Mouse (Mus musculus): ENCODE results near the gene Theg.

Gene Theg

DNA sequence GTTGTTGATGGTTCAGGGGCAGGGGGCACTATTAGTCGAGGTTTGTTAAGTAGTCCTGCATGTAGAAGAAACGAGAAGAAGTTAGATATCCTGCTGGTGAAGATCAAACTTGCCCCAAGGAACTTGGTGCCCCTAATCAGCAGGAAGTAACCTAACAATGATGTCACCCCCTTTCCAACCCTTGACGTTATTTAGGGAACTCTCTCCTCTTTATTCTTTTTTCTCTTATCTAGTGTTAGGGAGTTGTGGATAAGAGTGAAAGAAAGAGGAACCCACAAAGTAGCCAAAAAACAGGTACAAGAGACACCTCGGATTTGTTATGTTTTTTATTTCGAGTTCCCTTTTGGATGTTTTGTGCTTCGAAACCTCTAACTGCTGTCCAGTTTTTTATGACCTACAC, 7.0 kb upstream of the Theg start:
- DNase-seq (ENCODE audit: low spot score): no peak

DNA sequence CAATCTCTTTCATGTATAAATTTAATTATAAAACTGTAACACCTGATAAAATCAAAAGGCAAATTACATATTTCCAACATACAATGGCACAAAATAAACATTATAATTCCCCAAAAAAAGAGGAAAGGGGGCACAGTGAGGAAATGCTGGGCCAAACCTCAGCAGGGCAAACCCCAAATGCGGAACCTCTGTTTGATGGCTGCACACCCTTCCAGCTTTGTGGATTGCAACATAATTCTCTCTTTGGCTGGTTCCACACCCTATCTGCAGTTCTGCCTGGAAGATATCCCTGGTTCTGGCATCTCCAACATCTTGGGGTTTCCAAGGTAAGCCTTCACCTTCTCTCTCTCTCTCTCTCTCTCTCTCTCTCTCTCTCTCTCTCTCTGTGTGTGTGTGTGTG, 3.6 kb upstream of the Theg start:
- no peak for DNase-seq (ENCODE audit: low spot score)

DNA sequence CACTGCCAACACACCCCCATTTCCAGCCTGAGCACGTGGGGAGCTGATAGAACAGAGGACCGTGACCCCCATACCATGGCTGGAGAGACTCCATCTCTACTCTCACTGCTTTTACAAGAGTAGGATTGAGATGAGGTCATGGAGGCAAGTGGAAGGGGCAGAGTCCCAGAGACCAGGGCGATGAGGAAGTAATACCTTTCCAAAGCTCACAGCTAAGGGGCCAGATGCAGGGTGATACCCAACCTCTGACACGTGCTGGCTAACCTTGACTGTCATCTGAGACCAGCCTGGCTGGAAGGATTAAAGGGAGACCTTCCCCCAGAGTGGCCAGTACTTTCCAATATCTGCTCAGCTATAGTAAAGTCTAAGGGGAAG, 608 bp upstream of the Theg start:
- no peak for DNase-seq (ENCODE audit: low spot score)

DNA sequence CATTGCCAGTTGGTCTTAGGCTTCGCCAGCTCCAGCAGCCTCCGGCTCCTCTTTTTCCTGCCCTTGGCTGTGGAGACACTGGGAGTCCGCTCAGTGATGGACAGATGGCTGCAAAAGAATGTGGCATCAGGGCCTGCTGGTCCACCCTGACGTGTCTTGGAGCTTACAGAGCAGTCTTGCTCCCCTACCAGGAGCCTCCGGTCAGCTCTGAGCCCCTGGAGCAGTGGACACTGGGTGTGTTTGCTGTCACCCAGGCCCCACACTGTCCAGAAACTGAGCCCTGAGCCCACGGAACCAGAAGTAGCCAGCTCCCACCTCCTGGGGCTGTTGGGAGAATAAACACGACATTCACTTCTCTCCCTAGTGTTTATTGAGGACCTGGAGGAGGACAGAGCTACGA, 888 bp downstream of the Theg start:
- DNase-seq (ENCODE audit: low spot score): no peak

DNA sequence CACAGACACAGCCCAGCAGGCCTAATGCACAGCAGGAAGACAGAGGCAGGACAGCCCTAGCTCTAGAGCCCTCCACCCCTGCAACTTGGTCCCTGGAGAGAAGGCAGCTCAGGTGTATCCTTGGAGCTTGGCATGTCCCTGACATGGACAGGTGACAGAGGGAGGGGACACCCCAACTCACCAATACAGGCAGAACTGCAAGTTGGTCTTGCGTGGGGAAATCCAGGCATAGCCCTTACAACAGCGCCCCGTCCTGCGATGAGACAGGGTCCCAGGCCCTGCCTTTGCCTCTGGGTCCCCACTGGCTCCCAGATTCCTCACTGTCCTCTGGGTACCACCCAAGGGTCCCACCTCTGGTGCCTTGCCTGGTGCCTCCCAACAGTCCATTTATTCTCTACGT, 1.4 kb downstream of the Theg start:
- no peak for DNase-seq (ENCODE audit: low spot score)

DNA sequence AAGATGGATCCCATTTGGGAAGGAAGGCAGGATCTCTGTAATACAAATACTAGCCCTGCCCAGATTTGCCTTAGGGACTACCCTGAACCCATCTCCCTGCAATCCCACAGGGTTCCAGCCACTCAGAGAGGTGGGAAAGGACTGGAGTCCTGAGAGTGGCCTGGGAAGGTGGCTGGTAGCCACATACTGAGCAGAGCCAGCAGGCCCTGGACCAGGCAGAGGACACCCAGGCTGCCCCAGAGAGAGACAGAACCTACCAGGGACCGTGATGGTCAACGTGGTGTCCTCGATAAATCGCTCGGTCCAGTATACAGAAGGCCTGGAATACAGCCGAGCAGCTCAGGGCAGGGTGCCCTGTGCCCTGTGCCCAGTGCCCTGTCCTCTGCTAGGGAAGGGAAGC, 2.0 kb downstream of the Theg start:
- DNase-seq (ENCODE audit: low spot score): no peak

DNA sequence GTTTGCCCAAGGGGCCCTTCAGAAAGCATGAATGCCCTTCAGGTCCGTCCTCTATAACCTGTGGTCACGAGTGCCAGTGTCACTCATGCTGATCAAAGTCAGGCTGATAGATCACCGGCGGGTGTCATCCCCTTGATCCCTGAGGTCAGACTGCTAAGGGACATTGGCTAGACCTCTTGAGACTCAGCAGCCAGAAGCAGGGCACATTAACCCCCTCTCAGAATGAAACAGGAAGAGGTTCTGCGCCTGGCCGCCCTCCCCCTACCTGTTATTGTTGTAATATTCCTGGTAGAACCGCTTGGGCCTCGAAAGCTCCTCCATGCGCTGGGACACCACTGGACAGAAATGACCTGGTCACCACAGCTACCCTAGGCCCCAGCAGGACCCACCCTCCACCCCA, 2.7 kb downstream of the Theg start:
- DNase-seq (ENCODE audit: low spot score): no peak

DNA sequence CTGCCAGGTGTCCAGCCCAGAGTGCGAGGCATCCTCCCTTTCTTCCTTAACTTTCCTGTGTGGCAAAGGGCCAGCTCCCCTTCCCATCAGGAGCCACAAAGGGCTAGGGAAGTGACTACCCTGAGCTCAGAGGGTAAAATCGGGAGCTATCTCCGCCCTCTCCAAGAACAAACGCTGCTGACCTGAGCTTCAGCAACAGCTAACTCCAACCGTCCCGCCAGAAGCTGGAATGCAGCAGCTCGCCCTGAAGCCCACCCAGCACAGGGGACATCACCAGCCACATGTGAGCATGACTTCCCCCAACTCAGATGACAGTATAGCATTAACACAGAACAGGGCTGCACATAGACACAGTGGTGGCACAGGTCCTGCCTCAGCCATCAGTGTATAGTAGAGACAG, 3.1 kb downstream of the Theg start:
- no peak for DNase-seq (ENCODE audit: low spot score)

DNA sequence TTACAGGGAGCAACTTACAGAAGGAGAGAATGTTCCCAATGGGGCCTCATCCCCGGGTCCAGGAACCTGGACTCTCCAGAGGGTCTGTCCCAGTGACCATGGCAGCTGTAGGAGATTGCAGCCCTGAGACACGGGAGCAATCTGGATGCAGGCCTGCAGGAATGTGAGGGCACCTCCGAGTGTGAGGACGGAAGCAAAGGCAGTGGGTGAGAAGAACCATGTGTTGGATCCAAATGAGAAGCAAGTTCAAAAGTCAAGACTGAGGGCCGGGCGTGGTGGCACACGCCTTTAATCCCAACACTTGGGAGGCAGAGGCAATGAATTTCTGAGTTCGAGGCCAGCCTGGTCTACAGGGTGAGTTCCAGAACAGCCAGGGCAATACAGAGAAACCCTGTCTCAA, 5.6 kb downstream of the Theg start:
- DNase-seq (ENCODE audit: low spot score): no peak

DNA sequence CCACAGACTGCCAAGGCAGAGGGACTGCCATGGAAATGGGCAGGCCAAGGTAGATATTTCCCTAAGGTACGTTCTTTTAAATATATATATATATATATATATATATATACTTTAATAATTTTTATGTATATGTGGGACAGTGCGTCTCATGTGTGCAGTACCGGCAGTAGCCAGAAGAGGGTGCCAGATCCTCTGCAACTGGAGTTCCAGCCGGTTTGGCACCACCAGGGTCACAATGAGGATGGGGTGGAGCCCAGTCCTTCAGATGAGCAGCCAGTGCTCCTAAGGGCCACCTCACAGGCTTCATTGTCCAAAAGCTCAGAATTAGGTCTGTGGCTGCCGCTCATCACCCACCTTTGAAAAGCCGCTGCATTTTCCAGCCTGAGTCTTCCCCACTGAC, 6.3 kb downstream of the Theg start:
- no peak for DNase-seq (ENCODE audit: low spot score)

DNA sequence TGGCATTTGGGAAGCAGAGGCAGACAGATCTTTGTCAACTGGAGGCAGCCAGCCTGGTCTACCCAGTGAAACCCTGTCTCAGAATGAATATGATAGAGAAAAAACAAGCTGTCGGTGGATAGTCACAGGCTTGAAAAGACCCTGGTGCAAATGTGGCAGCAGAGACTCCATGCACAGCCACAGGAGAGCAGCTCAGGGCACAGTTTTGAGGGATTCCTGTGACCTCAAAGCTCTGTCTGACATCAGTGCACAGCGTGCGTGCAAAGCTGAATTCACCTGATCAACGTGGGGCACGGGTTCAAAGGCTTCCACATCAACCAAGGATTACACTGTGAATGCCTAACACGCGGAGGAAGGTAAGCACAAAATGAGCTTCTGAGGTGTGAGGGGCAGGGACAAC, 6.8 kb downstream of the Theg start:
- DNase-seq (ENCODE audit: low spot score): no peak

DNA sequence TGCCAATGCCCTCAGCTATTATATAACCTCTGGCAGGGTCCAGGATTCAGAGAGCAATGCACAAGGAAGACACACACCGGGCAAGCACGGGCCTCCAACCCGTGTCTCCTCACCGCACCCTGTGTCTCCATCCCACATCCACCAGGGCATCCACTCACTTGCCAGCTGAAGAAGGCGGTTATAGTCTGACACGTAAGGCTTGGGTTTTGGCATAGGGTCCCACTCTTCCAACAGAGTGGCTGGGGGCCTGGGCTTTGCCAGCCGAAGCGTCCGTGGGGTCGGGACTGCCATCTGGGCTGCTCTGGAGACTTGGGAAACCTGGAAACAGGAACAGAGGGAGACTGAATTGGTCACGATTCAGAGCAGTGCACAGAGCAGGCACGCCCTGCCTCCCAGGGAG, 7.3 kb downstream of the Theg start:
- no peak for DNase-seq (ENCODE audit: low spot score)

DNA sequence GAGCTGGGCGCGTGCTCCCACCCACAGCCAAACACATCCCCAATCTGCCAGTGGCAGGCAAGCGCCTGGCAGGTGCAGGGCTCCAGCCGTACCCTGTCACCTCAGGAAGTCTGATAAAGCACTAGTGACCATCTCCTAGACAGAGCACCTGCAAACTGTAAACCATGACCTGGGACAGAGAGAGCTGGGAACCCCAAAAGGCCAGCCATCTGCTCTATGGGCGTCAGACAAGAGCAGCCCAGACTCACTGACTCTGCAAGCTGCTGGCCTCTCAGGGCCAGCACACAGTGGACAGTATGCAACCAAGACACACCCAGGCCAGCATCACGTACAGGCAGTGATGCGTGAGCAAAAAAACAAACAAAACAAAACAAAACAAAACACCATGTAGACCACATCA, 8.2 kb downstream of the Theg start:
- DNase-seq (ENCODE audit: low spot score): no peak

DNA sequence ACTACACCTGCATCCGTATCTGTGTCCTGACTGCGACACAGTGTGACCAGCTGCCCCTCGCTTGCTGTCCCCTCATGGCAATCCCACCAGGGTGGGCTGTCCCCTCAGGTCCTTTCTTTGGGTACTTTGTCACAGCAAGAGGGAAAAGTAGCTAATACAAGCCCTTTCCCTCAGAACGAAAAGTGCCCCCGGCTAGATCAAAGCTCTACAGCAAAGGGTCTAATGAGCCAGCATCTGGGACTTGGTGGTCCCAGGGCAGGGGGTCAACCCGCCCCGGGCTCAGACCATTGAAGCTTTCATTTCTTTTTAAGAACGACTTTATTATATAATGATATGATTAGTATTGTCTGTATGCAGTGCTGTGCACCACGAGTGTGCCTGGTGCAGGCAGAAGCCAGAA, 8.9 kb downstream of the Theg start:
- DNase-seq (ENCODE audit: low spot score): no peak

DNA sequence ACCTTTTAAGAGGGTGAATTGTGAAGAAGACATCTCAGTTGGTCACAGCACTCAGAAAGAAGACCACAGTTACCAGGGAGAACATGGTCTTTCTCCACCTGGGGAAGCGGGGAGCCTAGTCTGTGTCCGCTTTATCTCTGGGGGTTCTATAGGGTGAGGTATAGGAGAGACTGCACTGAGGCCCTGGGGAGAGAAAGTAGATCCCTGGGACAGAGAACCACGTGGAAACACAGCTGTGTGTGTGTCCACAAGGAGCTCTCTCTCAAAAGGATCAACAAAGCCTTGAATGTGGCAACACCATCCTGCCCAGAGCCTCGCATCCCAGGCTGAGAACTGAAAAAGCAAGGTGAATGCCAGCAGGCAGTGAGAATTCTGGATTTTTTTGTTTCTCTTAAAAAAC, 9.8 kb downstream of the Theg start:
- DNase-seq (ENCODE audit: low spot score): no peak

DNA sequence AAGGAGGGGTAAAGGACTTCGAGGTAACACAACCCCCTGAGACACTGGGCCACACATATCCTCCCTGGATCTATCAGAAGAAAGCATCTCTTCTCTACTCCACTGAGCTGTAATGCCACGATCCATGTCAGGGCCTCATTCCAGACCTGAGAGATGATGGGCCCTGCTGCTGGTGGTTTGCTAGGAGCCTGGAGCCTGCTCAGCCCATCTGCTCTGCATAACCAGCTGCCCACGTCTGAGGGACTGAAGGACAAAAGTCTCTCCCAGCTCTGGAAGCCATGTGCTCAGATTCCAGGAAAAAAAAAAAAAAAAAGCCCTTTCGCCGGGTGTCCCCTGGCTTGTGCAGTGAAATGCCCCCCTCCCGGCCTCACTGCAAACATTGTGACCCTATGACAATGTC, 11.4 kb downstream of the Theg start:
- DNase-seq (ENCODE audit: low spot score): no peak

DNA sequence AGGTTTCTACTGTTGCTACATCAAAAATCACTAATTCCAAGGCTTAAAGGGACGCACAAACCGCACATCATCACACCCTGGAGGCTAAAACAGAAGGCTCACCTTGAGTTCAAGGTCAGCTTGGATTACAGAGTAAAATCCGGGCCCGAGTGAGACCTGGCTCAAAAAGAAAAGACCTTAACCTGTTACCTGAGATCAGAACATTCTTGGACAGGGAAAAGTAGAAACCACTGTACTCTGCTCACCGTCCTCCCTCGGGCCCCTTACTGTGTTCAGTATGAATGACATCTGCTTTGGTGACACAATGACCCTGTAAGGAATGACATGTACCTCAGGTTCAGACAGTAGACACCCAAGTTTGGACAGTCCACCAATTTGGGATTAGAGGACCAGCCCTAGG, 12.3 kb downstream of the Theg start:
- DNase-seq (ENCODE audit: low spot score): no peak

DNA sequence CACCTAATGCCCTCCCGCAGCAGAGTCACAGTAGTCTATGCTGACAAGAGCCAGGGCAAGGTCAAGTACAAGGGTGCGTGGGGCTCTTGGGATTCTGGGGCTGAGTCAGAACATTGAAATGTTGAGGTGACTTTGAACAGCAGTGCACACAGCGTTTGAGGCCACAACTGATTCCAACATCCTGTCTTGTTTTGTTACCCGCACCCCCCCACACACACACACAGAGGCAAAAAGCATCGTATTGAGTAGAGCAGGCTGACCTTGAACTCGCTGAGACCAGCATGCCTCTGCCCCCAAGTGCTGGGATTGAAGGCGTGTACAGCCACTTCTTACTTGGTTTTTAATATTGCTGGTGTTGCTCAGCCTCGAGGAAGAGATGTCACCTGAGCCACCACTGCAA, 12.8 kb downstream of the Theg start:
- no peak for DNase-seq (ENCODE audit: low spot score)

DNA sequence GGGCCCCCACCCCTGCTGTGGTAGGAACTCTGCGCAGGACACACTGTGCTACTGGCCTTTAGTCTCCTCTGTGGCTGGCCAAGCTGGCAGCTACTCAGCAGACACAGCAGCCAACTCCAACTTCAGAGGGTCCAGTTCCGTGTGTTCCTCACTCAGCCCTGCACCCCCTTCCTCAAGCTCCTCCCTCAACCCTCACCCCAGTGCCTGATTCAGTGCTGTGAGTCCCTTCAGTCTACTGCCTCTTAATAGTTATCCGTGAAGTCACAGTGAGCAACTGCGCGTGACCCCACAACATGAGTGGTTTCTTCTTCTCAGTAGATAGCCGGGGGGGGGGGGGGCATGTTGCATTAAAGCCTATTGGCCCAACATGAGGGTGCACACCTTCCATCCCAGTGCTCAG, 13.5 kb downstream of the Theg start:
- no peak for DNase-seq (ENCODE audit: low spot score)

DNA sequence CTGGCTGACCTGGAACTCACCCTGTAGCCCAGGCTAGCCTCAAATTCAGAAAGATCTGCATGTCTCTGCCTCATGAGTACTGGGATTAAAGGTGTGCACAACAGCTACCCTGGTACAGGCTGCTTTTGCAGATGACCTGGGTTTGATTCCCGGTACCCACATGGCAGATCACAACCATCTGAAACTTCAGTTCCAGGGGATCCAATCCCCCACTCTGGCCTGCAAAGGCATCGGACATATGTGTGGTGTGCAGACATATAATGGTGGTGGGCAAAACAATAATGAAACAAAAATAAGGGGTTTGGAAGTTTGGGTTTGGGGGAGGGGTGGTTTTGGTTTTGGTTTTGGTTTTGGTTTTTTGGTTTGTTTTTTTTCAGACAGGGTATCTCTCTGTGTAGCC, 15.8 kb downstream of the Theg start:
- no peak for DNase-seq (ENCODE audit: low spot score)

DNA sequence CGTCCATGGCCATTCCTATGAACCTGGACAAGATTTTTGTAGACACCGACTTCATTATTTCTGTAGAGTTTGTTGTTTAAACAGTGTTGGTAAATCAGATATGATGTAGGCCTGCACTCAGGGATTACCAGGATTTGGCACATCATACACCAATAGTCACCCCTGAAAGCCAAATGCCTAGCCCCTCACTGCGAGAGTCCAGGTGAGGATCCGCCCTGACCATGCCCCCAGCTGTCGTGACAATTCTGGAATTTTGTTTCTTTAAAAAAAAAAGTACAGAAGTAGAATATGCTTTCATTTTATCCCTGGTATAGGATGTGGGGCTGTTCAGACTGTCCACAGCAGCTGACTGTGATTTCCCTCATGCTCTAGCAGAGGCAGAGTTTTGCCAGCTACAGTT, 17.2 kb downstream of the Theg start:
- no peak for DNase-seq (ENCODE audit: low spot score)

DNA sequence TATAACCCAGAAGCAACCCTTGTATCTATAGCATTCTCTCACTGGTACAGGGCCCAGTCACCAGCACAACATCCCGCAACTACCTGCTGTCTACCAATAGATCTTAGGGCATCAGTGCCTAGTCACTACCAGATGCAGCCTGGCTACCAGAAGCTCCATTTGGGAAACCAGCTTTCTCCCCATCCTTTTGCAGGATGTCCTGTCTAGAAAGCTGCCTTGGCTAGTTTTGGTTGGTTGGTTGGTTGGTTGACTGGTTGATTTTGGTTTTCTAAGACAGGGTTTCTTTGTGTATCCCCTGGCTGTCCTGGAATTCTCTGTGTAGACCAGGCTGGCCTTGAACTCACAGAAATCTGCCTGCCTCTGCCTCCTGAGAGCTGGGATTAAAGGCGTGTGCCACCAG, 27.4 kb downstream of the Theg start:
- no peak for DNase-seq (ENCODE audit: low spot score)

DNA sequence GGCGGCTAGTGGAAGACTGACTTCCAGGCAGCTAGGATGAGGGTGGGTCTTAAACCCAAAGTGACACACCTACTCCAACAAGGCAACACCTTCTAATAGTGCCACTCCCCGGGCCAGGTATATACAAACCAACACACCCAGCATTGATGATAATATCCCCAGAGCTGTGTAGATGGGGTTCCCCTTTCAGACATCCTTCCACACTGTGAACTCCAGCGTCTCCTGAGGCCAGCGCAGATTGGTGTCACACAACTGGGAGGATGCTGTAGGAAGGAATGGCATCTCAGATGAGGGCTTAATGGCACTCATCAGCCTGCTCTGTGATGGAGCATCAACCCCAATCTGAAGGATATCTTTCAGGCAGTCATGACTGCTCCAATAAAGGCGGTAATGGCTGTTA, 29.6 kb downstream of the Theg start:
- DNase-seq (ENCODE audit: low spot score): no peak

DNA sequence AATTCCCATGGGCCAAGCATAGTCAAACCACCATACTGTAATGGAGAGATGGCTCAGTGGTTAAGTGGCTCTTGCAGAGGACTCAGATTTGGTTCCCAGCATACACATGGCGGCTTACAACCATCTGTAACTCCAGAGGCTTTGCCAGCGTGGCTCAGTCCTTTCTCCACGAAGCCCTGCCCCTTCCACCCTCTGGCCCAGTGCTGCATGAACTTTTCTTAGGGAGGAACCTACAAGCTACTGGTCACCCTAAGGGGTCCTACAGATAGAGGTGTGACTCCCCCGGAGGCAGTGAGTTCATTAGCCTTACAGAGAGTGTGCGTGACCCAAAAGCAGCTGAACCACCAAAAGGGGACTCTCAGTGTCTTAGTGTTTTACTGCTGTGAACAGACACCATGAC, 30.2 kb downstream of the Theg start:
- DNase-seq (ENCODE audit: low spot score): peak; percentile 6

DNA sequence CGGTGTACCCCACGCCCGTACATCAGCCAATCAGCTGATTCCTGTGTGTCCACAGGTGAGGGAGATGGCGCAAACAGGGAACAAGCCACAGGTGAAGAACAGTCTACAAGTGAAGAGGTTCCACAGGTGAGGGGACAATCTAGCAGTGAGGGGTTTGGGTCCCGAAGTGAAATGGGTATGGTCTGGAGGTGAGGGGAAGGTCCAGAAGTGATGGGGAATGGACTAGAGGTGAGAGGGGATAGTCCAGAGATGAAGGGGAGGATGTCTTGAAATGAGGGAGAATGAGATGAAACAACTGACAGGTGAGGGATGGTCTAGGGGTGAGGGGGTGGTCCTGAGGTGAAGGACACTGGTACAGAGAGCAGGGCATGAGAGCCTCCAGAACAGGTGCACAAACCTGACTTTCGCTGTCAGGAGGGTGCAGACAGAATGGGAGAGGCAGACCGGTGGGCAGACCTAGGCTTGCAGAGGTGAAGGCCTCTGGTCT, 31.9 kb downstream of the Theg start:
- DNase-seq (ENCODE audit: low spot score): no peak
